In genomic region chr10:41601898-41602545, GRCm38 (mm10) we compare ENCODE assay signal across 25 mouse cellular contexts.
DNase-seq lines count a peak whose midpoint lies in the region; ATAC-seq and TF ChIP-seq lines count a peak whose summit lies in the region.
"Had no signal": no experiment of that assay in that cellular context is flagged by ENCODE, and none has a peak within 500 bp of the region (broad histone marks: within the 10 kb centered on the region; RNA-seq: fewer than 3 reads in every experiment).

No protein-coding gene starts in this region.

- H3K27me3 ChIP-seq in limb, embryonic 15.5 days: no peaks in the 10 kb centered on the region
- H3K27me3 ChIP-seq in limb, embryonic 10.5 days (ENCODE audit: low read depth, poor library complexity, severe bottlenecking): no peaks in the 10 kb centered on the region
- H3K27me3 ChIP-seq in midbrain, postnatal 0 days (ENCODE audit: insufficient read depth, low read length): no peaks in the 10 kb centered on the region
- no peaks in the 10 kb centered on the region for H3K27me3 ChIP-seq in midbrain, embryonic 13.5 days
- no peaks in the 10 kb centered on the region for H3K27me3 ChIP-seq in embryonic facial prominence, embryonic 15.5 days
- H3K27me3 ChIP-seq: forebrain, embryonic 12.5 days; heart, embryonic 12.5 days; hindbrain, embryonic 13.5 days; kidney, embryonic 15.5 days; limb, embryonic 13.5 days; liver, embryonic 15.5 days had no signal

- H3K9me3 ChIP-seq in limb, embryonic 15.5 days: no peaks in the 10 kb centered on the region
- no peaks in the 10 kb centered on the region for H3K9me3 ChIP-seq in limb, embryonic 10.5 days (replicated peaks)
- H3K9me3 ChIP-seq in midbrain, postnatal 0 days (ENCODE audit: low read length): no peaks in the 10 kb centered on the region
- no peaks in the 10 kb centered on the region for H3K9me3 ChIP-seq in midbrain, embryonic 13.5 days
- H3K9me3 ChIP-seq in embryonic facial prominence, embryonic 15.5 days (replicated peaks): no peaks in the 10 kb centered on the region
- H3K9me3 ChIP-seq: forebrain, embryonic 12.5 days; heart, embryonic 12.5 days; hindbrain, embryonic 13.5 days; kidney, embryonic 15.5 days; limb, embryonic 13.5 days; liver, embryonic 15.5 days had no signal

- peaks cover 13% of the 10 kb centered on the region for H3K4me1 ChIP-seq in limb, embryonic 15.5 days
- H3K4me1 ChIP-seq in limb, embryonic 10.5 days: 0 out of 2 replicates have a peak, but pooled peaks cover 11% of the 10 kb centered on the region
- no peaks in the 10 kb centered on the region for H3K4me1 ChIP-seq in midbrain, postnatal 0 days (ENCODE audit: insufficient read depth, low read length)
- peaks cover 5% of the 10 kb centered on the region; the same call in 1 of the 2 replicates for H3K4me1 ChIP-seq in midbrain, embryonic 13.5 days (replicated peaks)
- peaks cover 6% of the 10 kb centered on the region for H3K4me1 ChIP-seq in embryonic facial prominence, embryonic 15.5 days
- H3K4me1 ChIP-seq: hindbrain, embryonic 13.5 days had no signal

- DNase-seq in cerebellum, postnatal 14 days: peak; percentile 14 to 17
- no peak for DNase-seq in cerebellum, adult 18-20 months
- DNase-seq in limb, embryonic 10.5 days (ENCODE audit: low spot score): no peak
- DNase-seq in midbrain, postnatal 0 days (ENCODE audit: low spot score): peak; percentile 8
- DNase-seq in gastrocnemius, adult 18-20 months (ENCODE audit: low spot score): no peak
- DNase-seq: adrenal gland, adult 2 months; cerebellum, adult 9-10 months; heart, postnatal 14 days; kidney, adult 11 months; kidney, postnatal 36 days; layer of hippocampus, postnatal 36 days; right cerebral cortex, adult 18-20 months; thymus, adult 18-20 months had no signal

- H3K36me3 ChIP-seq in limb, embryonic 15.5 days: no peaks in the 10 kb centered on the region
- no peaks in the 10 kb centered on the region for H3K36me3 ChIP-seq in limb, embryonic 10.5 days
- H3K36me3 ChIP-seq in midbrain, postnatal 0 days (ENCODE audit: insufficient read depth, low read length): no peaks in the 10 kb centered on the region
- H3K36me3 ChIP-seq in midbrain, embryonic 13.5 days: no peaks in the 10 kb centered on the region
- H3K36me3 ChIP-seq in embryonic facial prominence, embryonic 15.5 days: no peaks in the 10 kb centered on the region
- H3K36me3 ChIP-seq: forebrain, embryonic 12.5 days; heart, embryonic 12.5 days; hindbrain, embryonic 13.5 days; kidney, embryonic 15.5 days; limb, embryonic 13.5 days; liver, embryonic 15.5 days had no signal

- H3K27ac ChIP-seq in limb, embryonic 15.5 days: peak overlapping the region; percentile 57; the same call in 1 of the 2 replicates
- no peak overlapping the region for H3K27ac ChIP-seq in limb, embryonic 10.5 days
- no peak overlapping the region for H3K27ac ChIP-seq in midbrain, postnatal 0 days (ENCODE audit: low read depth, low read length)
- no peak overlapping the region for H3K27ac ChIP-seq in midbrain, embryonic 13.5 days
- H3K27ac ChIP-seq in embryonic facial prominence, embryonic 15.5 days (replicated peaks): peak overlapping the region; percentile 63; the same call in 1 of the 2 replicates
- H3K27ac ChIP-seq: forebrain, embryonic 12.5 days; hindbrain, embryonic 13.5 days; kidney, embryonic 15.5 days; limb, embryonic 13.5 days; liver, embryonic 15.5 days; macrophage had no signal

- H3K4me2 ChIP-seq in limb, embryonic 15.5 days: no peak overlapping the region
- no peak overlapping the region for H3K4me2 ChIP-seq in midbrain, postnatal 0 days (ENCODE audit: low read depth, low read length, poor library complexity, severe bottlenecking)
- H3K4me2 ChIP-seq in midbrain, embryonic 13.5 days (replicated peaks): no peak overlapping the region
- H3K4me2 ChIP-seq in embryonic facial prominence, embryonic 15.5 days (replicated peaks): no peak overlapping the region
- H3K4me2 ChIP-seq: forebrain, embryonic 12.5 days; heart, embryonic 12.5 days; hindbrain, embryonic 13.5 days; kidney, embryonic 15.5 days; limb, embryonic 13.5 days; liver, embryonic 15.5 days had no signal

- no peak for ATAC-seq in limb, embryonic 15.5 days (ENCODE audit: insufficient number of reproducible peaks, low FRiP score, low TSS enrichment, low read depth)
- no peak for ATAC-seq in midbrain, postnatal 0 days (ENCODE audit: low FRiP score)
- ATAC-seq in midbrain, embryonic 13.5 days: no peak
- ATAC-seq in embryonic facial prominence, embryonic 15.5 days (ENCODE audit: insufficient number of reproducible peaks, low FRiP score, low TSS enrichment, low read depth): no peak
- ATAC-seq: midbrain, embryonic 16.5 days had no signal

- 51% methylated on average over 7 of the region's 7 CpGs for WGBS in limb, embryonic 15.5 days
- 77% methylated on average over 7 of the region's 7 CpGs for WGBS in limb, embryonic 10.5 days
- 79% methylated on average over 7 of the region's 7 CpGs for WGBS in midbrain, postnatal 0 days
- WGBS in midbrain, embryonic 13.5 days: 84% methylated on average over 7 of the region's 7 CpGs
- 70% methylated on average over 7 of the region's 7 CpGs for WGBS in embryonic facial prominence, embryonic 15.5 days

- no peak overlapping the region for H3K4me3 ChIP-seq in limb, embryonic 15.5 days
- H3K4me3 ChIP-seq in limb, embryonic 10.5 days: no peak overlapping the region
- H3K4me3 ChIP-seq in midbrain, postnatal 0 days (ENCODE audit: low read depth, low read length): no peak overlapping the region
- H3K4me3 ChIP-seq in midbrain, embryonic 13.5 days (replicated peaks): no peak overlapping the region
- no peak overlapping the region for H3K4me3 ChIP-seq in embryonic facial prominence, embryonic 15.5 days (replicated peaks)
- H3K4me3 ChIP-seq: erythroblast, embryonic 14.5 days; forebrain, embryonic 12.5 days; heart, embryonic 12.5 days; hindbrain, embryonic 13.5 days; kidney, embryonic 15.5 days; limb, embryonic 13.5 days; liver, embryonic 15.5 days had no signal

- TF ChIP-seq CTCF in midbrain, postnatal 0 days (IDR thresholded peaks at IDR 0.05): no peak

- H3K9ac ChIP-seq in limb, embryonic 15.5 days: no peak overlapping the region
- H3K9ac ChIP-seq in midbrain, postnatal 0 days (replicated peaks; ENCODE audit: low read length, poor library complexity, severe bottlenecking): no peak overlapping the region
- no peak overlapping the region for H3K9ac ChIP-seq in midbrain, embryonic 13.5 days (replicated peaks)
- no peak overlapping the region for H3K9ac ChIP-seq in embryonic facial prominence, embryonic 15.5 days
- H3K9ac ChIP-seq: forebrain, embryonic 12.5 days; heart, embryonic 12.5 days; hindbrain, embryonic 13.5 days; kidney, embryonic 15.5 days; limb, embryonic 13.5 days; liver, embryonic 15.5 days had no signal

Comparison
In these comparisons a context has a peak if more than half of its experiments do, and no peak if none do; other contexts are left out.
1. DNase-seq: peak in cerebellum, postnatal 14 days (2 of 2) and midbrain, postnatal 0 days (single experiment); none in cerebellum, adult 18-20 months (0 of 2), limb, embryonic 10.5 days (single experiment) and gastrocnemius, adult 18-20 months (single experiment).
2. H3K27ac ChIP-seq: peak in limb, embryonic 15.5 days (single experiment) and embryonic facial prominence, embryonic 15.5 days (single experiment); none in limb, embryonic 10.5 days (single experiment), midbrain, postnatal 0 days (single experiment) and midbrain, embryonic 13.5 days (single experiment).